Mouse (Mus musculus) cerebellum, adult 2 months (tissue): ENCODE data around the gene Pip. TPM values are rescaled to one million over a fixed set of nuclear protein-coding genes. Genes with fewer than 3 reads are reported as not detected.

Experiments used
- DNase-seq, 2 experiments: peaks; one replicate each; pipeline ENCODE4 v3.0.0; 2021
- H3K27ac ChIP-seq: fragments of 200-500 bp; 2 replicates; pipeline ENCODE4 v1.5.1; 2012; ENCODE audit warnings: low read length, control low read depth, inconsistent platforms; ENCODE audit not compliant: insufficient read depth
- H3K27me3 ChIP-seq: fragments of 200-500 bp; 2 replicates; pipeline ENCODE4 v1.6.1; 2012; ENCODE audit warnings: inconsistent platforms, mild to moderate bottlenecking, low read length, moderate library complexity; ENCODE audit not compliant: control insufficient read depth, insufficient read depth
- H3K4me1 ChIP-seq: fragments of 200-500 bp; 2 replicates; pipeline ENCODE4 v1.6.1; 2011; ENCODE audit warnings: low read length; ENCODE audit not compliant: control insufficient read depth, insufficient read depth
- H3K4me3 ChIP-seq: fragments of 200-500 bp; replicated peaks from 2 replicates; pipeline ENCODE3; 2011; ENCODE audit warnings: mild to moderate bottlenecking, low read depth, low read length, control low read depth; ENCODE audit not compliant: insufficient read depth
- CTCF ChIP-seq: fragments of 200-500 bp; IDR thresholded peaks from 2 replicates; pipeline ENCODE4 v1.5.1; 2011; ENCODE audit warnings: low read depth, mild to moderate bottlenecking, control low read depth, low read length, moderate library complexity, borderline replicate concordance; ENCODE audit not compliant: insufficient read depth
- POLR2A ChIP-seq: fragments of 200-500 bp; IDR thresholded peaks from 2 replicates; pipeline ENCODE4 v1.6.1; 2011; ENCODE audit warnings: low read length, control low read depth, borderline replicate concordance; ENCODE audit not compliant: insufficient read depth
- WGBS: fragments of 180-500 bp; shearing (Covaris S2); methylation state at CpG from one replicate; pipeline ENCODE4 v1.1.7; 2018; 5-methylcytosine and 5-hydroxymethylcytosine counted together
- polyA plus RNA-seq: library from polyadenylated mRNA; depleted of rRNA; stranded (reverse); fragments of >200 nt; gene quantifications from 2 replicates; pipeline ENCODE4 v1.2.3, GENCODE M21; 2012; rRNA removed

The Pip gene
- not detected in 2 replicates for polyA plus RNA-seq

- no peak within 1 kb of the TSS for H3K27ac ChIP-seq
- DNase-seq = no peak
- 89% methylated on average over 2 of the region's 2 CpGs for WGBS
- no peaks in the 10 kb centered on the region for H3K4me1 ChIP-seq
- no peak for TF ChIP-seq CTCF
- TF ChIP-seq POLR2A = no peak
- no peaks in the 10 kb centered on the region for H3K27me3 ChIP-seq
- H3K4me3 ChIP-seq = no peak within 1 kb of the TSS
These were observed at the start of gene Pip for GRCm38 (mm10) chr6:41847235-41847634. Pip (plus strand) TSS chr6:41847535.

GRCm38 (mm10) chr6:41824086-41824485 is 23.2 kb upstream of the Pip start:
- H3K27me3 ChIP-seq = no peaks in the 10 kb centered on the region
- no peak overlapping the region for H3K27ac ChIP-seq
- TF ChIP-seq POLR2A (no peak), CTCF (no peak)
- H3K4me3 ChIP-seq = no peak overlapping the region
- DNase-seq = no peak
- no peaks in the 10 kb centered on the region for H3K4me1 ChIP-seq

GRCm38 (mm10) chr6:41829516-41829915 is 17.8 kb upstream of the Pip start:
- Histone ChIP-seq H3K27me3 (no peaks in the 10 kb centered on the region), H3K27ac (no peak overlapping the region), H3K4me3 (no peak overlapping the region), H3K4me1 (no peaks in the 10 kb centered on the region)
- TF ChIP-seq POLR2A (no peak), CTCF (no peak)
- no peak for DNase-seq
- 85% methylated on average over 2 of the region's 2 CpGs for WGBS

- no peak within 1 kb of the TSS for H3K4me3 ChIP-seq
- TF ChIP-seq POLR2A = no peak
- no peak for DNase-seq
- no peaks in the 10 kb centered on the region for H3K4me1 ChIP-seq
- no peak within 1 kb of the TSS for H3K27ac ChIP-seq
- 81% methylated on average over 3 of the region's 3 CpGs for WGBS
- no peaks in the 10 kb centered on the region for H3K27me3 ChIP-seq
These were observed 5.4 kb downstream of the Pip start, which contains the start of gene Sval2 for GRCm38 (mm10) chr6:41852689-41853088. Sval2 (plus strand) TSS chr6:41852989.

- Histone ChIP-seq H3K4me1 (no peaks in the 10 kb centered on the region), H3K27me3 (no peaks in the 10 kb centered on the region), H3K27ac (no peak overlapping the region), H3K4me3 (no peak overlapping the region)
- WGBS = 72% methylated on average over 2 of the region's 2 CpGs
- TF ChIP-seq CTCF (no peak), POLR2A (no peak)
- no peak for DNase-seq
These were observed 16.7 kb downstream of the Pip start for GRCm38 (mm10) chr6:41864038-41864437.

Other genes with a start within 250 kb of the Pip start
- gene Ephb6, start 242.1 kb upstream of the Pip start, polyA plus RNA-seq = 21.7 and 27.4 TPM in 2 replicates
- 0.26 and 0.27 TPM in 2 replicates for gene Trpv6, start 211.1 kb upstream of the Pip start, polyA plus RNA-seq
- gene Trpv5, start 166.8 kb upstream of the Pip start, polyA plus RNA-seq = not detected in 2 replicates
- gene Llcfc1, start 163.1 kb upstream of the Pip start, polyA plus RNA-seq = not detected in 2 replicates
- gene Kel, start 143.2 kb upstream of the Pip start, polyA plus RNA-seq = not detected in 2 replicates
- not detected in 2 replicates for gene Olfr459, start 72.4 kb upstream of the Pip start, polyA plus RNA-seq
- not detected in 2 replicates for gene Sval2, start 5.5 kb downstream of the Pip start, polyA plus RNA-seq
- not detected in 2 replicates for gene Sval1, start 104.1 kb downstream of the Pip start, polyA plus RNA-seq
- gene Sval3, start 120.6 kb downstream of the Pip start, polyA plus RNA-seq = not detected in 2 replicates
- not detected in 2 replicates for gene Sva, start 190.9 kb downstream of the Pip start, polyA plus RNA-seq